Mouse (Mus musculus) heart, adult 11 months (tissue): ENCODE results near the gene Gm21992.
A peak's percentile ranks its signal among the peaks of the same experiment; 100 is the strongest.

ENCODE experiments used
- DNase-seq: peaks from one replicate; pipeline ENCODE4 v3.0.0; 2022

Gm21992 gene

DNA sequence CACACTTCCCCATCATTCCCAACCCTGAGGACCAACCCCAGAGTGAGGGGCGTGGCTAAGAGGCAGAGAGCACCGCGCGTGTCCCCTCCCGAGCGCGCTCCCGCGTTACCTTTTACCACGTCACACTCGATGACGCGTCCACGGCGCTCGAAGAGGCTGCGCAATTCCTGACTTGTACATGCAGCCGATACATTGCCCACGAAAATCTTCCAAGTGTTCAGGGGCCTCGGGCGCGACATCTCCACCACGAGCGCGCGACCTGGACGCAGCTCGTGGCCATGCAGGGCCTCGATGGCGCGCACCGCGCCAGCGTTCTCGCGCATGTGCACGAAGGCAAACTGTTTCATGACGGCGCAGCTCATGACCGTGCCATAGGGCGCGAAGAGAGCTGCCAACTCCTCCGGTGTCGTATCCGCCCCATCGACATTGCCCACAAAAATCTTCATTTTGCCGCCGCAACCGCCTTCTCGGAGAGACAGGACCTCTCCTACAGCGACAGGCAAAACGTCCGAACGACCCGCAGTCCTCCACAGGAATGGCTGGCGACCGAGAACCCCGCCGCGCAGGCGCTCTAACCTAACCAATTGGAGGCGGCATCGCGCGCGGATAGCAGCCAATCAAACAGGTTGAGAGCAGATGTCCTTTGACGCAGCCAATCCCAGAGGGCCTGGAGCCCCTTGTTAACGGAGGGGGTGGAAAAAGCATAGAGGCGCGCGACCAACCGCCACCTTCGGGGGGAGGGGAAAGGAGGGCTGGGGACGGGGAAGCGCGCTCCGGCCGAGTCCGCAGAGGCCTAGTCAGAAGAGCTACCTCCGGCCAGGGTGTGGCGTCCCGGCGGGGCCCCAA is at the start of gene Gm21992, which contains the start of gene Rbm14:
Gm21992 (minus strand) TSS at position 550 of the 846 bp plus-strand sequence.
Rbm14 (minus strand) TSS at position 572 of the 846 bp plus-strand sequence.
- DNase-seq: peak; percentile 100

DNA sequence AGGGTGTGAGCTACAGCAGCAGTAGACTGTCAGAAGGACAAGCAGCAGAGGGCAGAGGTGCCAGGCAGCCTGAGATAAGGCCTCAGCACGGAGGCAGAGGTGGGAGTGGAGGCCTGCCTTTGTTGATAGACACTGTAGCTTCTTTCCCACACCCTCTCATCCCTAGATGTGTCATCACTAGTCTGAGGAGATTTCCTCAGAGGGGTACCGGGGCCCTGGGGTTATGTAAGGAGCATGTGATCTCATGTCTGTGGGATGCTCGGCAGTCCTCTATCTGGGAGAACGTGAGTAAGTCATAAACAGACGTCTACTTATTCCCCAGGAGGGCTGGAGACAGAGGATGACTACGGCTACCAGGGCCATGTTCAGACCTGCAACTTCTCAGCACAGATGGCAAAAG is 47.7 kb upstream of the Gm21992 start:
- DNase-seq: no peak

DNA sequence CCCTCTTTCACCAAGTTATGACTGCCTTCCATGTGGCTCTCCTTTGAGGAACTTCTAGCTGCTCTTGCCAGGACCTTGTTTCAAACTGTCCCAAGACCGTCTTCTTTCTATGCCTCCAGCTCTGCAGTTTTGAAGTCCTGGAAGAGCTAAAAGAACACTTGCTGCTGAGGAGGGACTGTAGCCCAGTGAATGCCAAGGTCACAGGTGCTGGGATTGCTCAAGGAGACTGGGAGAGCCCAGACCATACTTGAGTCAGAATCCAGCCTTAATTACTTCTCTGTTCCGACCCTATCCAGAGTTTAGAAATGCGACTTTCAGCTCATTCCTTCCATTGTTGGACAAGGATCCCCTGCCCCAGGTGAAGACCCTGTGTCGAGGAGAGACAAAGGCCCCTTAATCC is 44.5 kb upstream of the Gm21992 start:
- no peak for DNase-seq

DNA sequence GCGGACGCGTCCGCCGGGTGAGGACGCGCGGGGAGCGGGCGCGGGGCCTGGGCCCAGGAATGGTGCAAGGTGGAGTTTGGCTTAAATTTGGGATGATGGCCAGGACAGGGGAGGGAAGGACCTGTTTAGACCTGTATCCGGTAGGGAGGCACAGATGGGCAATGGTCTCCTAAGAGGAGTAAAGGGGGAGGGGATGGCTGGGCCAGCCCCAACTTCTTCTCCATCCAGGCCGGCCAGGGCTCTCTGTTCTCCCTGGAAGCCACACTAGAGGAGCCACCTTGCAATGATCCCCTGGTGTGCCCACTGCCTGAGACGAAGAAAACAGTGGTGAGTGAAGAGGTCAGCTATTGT is 44.0 kb upstream of the Gm21992 start:
- no peak for DNase-seq

DNA sequence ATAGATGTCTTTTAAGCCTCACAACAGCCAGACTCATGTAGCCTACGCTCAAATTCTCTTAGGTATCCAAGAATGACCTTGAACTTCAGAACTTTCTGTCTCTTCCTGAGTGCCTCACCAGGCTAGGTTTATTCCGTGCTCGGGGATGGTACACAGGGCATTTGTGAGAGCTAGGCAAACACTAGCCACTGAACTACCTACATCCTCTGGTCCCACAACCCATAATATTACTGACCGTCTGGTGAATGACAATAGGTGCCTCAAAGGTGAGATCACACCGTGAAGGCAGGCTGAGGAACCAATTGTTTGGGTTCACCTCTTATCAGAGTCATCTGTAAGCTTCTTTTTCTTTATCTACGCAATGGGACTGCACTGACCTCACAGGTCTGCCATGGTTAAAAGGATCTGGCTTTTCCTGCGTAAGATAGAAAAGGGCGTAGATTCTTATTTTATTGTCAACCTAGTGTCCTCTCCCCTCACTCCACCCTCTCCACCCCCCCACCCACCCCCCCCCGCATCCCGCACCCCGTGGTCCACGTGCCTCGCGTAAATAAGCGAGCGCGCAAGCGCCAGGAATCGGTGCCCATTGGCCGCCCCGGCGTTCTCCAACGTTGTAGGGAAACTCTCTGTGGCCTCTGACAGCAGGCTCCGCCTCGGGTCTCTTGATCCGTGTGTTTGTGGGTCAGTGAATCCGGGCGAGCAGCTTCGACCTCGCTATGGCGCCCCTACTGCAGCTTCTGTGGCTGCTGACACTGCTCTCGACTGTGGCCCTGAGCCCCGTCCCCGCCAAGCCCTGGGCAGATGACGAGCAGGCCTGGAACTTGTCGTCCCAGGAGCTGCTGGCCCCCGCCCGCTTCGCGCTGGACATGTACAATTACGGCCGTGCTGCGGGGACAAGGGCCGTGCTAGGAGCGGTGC is 43.4 kb upstream of the Gm21992 start, which contains the start of gene Ctsf:
Ctsf (plus strand) TSS at position 579 of the 918 bp plus-strand sequence.
- DNase-seq: peak; percentile 99

DNA sequence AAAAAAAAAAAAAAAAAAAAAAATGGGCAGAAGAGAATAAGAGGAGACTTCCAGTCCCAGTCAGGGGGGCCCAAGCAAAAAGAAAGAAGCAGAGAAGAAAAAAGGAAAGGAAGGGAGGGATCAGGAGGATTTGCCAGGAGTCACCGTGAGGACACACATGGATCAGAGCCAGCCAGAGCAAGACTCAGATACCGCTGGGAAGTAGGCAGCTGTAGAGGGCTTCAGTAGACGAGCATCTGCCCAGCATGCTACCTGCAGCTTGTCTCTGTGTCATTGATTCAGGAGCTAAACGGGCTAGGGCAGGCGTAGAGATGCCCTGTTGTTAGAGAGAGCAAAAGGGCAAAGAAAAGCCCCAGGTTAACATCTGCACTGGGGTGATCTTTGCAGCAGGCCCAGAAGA is 38.9 kb upstream of the Gm21992 start:
- no peak for DNase-seq

DNA sequence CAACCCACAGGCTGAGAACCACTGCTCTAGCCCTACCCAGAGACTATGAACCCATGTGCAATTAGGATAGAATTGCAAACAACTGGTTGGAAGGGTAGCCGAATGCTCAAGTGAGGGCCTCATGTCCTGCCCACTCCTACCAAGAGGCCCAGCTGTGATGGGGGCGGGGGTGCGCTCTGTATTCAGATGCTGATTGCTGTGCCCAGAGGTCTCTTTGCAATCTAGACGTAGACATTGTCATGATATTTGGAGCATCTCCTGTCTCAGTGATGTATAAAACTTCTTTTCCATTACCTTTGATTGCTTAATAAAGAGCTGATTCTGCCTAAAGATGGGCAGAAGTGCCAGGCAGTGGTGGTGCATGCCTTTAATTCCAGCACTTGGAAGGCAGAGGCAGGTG is 38.4 kb upstream of the Gm21992 start:
- no peak for DNase-seq

DNA sequence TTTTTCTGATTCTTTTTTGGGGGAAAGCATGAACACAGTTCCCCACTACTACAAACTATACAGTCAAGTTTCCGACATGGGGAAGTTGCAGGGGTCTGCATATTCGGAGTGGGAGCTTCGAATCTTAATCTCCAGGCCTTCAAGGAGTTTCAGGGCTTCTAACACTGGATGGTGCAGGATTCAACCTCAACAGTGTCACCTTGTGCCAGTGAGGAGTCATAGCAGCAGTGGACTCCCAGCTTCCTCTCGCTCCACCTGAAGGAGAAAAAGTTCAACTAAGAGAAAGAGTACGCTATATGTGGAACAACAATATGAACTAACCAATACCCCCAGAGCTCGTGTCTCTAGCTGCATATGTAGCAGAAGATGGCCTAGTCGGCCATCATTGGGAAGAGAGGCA is 36.1 kb upstream of the Gm21992 start:
- no peak for DNase-seq

DNA sequence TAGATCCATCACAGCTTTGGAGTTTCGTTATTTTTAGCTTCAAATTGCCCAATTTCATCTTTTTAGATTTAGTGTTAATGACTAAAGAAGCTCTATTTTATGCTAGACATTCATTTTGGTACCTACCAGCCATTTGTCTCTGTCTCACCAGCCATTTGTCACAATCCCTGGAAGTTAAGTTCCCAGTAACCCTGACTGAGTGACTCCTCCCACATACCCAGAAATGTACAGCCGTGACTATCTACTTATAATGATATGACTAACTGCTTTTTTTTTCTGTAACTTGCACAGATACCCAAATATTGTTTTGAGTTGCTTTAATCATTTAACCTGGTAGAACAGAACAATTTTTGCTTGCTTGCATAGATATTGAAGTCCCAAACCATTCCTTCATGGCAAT is 34.4 kb upstream of the Gm21992 start:
- DNase-seq: no peak

DNA sequence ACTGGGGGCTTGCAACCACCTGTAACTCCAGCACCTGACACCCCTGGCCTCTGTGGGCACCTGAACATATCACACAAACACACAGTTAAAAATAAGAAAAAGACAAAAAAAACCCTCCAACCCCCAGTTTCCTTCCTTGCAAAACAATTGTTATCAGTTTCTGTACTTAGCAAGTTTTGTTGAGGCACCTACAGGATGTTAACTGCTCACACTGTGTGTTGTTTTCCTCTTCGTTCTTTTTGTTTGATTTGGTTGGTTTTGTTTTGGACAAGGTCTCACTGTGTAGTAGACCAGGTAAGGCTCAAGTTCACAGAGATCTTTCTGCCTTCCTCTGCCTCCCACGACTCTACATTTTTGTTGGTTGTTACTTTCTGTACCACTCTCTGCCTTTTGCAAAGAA is 31.2 kb upstream of the Gm21992 start:
- DNase-seq: no peak

DNA sequence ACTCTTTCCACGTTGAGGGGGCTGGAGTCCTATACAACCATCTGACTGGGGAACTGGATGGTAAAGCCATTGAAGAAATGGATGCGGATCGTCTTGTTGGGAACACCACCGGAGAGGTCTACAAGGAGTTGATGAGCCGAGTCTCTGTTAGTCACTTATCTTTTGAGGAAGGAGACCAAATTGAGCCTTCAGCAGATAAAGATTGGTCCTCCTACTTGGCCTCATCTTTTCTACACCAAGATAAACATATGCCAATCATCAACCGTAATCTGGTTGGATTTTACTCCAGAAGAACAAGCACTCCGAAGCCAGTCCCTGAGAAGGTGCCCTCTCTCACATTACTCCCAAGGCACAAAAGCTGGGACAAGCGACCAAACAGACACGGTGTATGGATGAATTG is 29.4 kb upstream of the Gm21992 start:
- DNase-seq: no peak

DNA sequence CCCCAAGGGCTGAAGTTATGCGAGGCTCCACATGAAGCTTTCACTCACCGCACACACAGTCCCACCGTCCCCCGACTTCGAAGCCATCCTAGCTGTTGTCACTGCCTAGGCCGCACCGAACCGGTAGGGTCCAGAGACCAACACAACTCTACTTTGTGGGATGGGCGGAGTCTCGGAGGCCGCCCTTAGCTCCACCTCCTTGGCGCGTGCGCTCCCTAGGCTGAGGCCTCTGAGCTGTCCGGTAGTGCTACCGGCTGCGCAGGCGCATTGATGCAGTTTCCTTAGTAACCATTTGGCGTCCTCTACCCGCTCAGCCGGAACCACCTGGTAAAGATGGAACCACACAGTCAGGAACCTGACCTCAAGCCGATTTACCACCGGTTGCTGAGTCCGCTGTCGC is 27.7 kb upstream of the Gm21992 start, which contains the start of the genes Ccs and Ccdc87:
Ccs (minus strand) TSS at position 184 of the 400 bp plus-strand sequence.
Ccdc87 (plus strand) TSS at position 218 of the 400 bp plus-strand sequence.
- DNase-seq: peak; percentile 100

DNA sequence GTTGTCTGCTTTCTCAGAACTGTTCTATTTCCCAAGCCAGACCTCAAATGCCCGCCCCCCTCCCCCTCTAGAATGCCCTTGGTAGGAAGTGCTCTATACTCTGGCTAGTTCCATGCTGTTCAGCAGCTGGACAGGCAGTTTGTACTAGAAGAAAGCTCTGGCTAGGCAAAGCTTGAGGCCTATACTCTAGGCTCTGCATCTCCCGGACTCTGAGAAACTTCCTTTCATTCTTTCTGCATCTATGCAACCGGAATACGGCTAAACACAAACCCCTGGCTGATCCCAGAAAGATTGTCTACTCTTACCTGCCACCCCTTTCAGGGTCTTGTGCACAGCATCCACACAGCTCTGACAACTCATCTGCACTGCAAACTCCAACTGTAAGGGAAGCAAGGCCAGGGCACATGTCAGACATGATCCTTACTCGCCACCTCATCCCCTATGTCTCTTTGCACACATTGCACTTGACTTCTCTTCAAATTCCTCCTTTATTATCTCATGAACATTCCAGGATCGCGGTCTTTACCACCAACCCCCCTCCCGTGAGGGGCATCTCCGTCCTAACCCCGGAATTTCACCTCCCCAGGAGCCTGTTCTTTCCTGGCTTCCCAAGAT is 27.2 kb upstream of the Gm21992 start:
- no peak for DNase-seq

DNA sequence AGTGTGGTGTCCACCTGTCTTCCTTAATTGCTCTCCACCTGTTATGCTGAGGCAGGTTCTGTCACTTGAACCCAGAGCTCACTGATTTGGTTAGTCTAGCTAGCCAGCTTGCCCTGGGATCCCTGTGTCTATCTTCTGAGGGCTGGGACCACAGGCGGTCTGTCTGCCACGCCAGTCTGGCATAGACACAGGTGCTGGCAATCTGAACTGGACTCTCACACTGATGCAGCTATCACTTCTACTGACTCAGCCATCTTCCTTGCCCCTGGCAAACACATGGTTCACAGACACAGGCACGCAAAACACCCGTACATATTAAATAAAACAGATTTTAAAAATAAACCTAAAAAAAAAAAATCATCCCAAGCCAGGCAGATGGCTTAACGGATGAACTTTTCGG is 25.6 kb upstream of the Gm21992 start:
- no peak for DNase-seq

DNA sequence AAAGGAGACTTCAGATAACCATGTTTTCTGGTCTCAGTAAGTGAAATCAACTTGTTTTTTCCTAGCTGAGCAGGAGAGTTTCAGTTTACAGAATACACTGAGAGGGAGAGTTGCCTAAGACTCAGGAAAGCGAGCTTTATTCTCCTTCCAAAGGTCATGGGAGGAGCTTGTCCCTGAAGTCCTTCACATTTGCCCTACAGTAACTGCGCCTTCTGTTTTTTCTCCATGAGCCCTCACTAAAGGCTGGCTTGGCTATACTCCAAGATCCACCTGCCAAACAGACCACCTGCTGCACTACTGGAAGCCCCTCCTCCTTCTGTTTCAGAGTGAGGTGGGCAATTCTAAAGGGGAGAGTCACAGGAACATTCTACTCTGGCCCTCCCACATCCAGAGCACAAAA is 24.7 kb upstream of the Gm21992 start:
- no peak for DNase-seq

DNA sequence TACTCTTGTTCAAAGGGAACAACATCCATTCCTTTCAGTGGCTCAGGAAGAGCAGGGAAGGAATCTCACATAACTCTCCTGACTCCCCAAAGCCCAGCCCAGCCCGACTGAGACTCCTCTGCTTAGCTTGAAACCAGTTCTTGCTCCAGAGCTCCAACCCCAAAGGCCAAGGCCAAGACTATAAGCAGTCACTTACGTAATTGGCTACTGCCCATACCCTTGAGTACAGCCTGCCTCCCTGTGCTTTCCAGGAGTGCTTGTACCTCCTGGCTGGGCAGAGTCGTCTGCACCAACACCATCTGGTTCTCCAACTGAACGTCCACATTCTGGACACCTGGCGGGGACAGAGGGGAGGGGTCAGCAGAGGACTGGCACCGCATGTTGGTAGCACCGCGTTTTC is 22.6 kb upstream of the Gm21992 start:
- no peak for DNase-seq

DNA sequence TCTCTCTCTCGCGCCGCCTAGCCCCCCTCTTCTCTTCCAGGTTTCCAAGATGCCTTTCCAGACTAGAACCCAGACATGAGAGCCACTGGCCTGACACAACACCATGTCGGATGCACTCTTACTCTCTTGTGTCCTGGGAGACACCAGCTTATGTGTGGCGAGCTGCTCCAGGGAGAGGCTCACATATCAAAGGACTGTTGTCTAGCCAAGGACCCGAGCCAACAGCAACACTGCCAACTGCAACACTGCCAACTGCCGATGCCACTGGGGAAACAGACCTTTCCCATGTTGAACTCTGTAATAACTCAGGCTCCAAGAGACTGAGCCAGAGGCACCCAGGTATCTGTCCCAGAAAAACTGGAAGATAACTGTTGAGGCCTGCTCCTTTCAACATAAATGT is 17.7 kb upstream of the Gm21992 start:
- peak; percentile 95 for DNase-seq

DNA sequence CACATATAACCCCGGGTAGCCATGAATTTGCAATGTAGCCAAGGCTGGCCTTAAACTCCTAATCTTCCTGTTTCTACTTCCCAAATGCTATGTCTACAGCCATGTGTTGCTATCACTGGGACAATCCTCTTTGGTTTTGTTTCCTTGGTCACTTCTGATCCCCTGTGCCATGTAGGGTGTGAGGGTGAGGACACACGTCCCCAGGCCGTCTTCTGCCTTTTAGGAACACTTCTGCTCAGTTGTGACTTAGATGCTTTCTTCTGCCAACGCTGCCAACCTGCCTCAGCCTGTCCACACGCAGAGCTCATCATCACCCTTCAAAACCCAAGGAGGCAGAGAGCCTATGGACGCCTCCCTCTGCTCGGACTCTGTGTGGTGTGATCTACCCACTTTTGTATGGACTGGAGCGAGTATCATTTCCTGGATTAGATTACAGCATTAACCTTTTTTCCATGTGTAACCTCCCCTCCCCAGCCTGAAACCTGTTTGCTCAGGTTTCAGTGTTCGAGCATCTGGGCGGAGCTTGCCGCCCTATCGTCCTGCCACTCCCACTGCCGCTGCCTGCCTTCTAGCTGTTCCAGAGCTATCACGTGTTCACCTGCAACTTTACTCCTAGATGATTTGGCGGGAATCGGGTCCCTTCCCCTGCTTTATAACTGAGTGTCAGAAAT is 17.2 kb upstream of the Gm21992 start:
- DNase-seq: peak; percentile 78

DNA sequence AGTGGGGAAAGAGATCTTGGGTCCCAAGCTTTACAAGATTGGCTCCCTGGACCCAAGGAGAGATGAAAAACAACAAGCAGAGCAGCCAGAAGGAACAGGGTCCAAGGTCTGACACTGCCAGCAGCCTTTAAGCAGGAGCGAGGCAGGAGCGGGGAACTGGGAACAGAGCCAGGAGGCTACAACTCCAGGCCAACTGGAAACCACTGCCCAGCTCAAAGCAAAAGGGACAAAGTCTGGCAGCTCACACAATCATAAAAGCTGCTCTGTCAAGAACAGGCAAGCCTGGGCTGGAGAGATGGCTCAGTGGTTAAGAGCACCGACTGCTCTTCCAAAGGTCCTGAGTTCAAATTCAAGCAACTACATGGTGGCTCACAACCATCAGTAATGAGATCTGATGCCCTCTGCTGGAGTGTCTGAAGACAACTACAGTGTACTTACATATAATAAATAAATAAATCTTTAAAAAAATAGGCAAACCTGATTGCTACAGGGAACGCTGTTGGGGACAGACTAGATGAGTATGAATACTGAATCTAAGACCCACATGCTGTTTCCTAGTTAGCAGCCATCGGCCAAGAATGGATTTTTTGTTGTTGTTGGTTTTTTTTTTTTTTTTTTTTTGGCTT is 9.4 kb upstream of the Gm21992 start:
- peak; percentile 98 for DNase-seq

DNA sequence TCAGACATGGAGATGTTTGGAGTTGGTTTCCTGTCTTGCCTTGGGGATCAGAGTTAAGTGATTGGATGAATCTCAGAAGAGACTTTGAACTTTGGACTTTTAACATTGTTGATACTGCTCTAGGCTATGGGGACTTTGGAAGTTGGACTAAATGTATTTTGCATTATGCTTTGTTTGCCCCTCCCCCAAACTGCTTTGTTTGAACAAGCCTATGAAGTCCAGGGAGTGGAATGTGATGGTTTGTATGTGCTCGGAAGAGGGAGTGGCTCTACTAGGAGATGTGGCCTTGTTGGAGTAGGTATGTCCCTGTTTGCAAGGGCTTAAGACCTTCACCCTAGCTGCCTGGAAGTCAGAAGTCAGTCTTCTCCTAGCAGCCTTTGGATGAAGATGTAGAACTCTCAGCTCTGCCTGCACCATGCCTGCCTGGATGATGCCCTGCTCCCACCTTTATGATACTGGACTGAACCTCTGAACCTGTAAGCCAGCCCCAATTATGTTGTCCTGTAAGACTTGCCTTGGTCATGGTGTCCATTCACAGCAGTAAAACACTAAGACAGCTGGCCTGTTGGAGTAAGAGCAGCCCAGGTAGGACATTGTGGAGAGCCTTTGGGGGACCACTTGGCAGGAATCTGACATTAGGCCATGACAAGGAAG is 5.9 kb upstream of the Gm21992 start:
- peak; percentile 76 for DNase-seq

DNA sequence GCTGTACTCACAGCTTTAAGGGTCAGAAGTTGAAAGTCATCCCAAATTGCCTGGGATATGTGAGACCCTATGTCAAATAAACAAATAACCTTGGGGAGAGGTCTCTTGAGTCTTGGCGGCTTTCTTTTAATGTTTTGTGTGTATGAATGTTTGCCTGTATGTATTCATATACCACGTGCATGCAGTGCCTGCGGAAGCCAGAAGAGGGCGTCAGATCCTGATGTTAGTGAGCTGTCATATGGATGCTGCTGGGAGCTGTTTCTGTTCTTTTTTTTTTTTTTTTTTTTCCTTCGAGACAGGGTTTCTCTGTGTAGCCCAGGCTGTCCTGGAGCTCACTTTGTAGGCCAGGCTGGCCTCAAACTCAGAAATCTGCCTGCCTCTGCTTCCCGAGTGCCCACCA is 1.6 kb upstream of the Gm21992 start:
- DNase-seq: no peak
